Comparison of ENCODE assay signal across 25 mouse cellular contexts in genomic region chr19:34827916-34828635, GRCm38 (mm10). TPM values are rescaled to one million over a fixed set of nuclear protein-coding genes. Genes with fewer than 3 reads are reported as not detected.
DNase-seq lines count a peak whose midpoint lies in the region; ATAC-seq and TF ChIP-seq lines count a peak whose summit lies in the region.
"Had no signal": no experiment of that assay in that cellular context is flagged by ENCODE, and none has a peak within 500 bp of the region (broad histone marks: within the 10 kb centered on the region; RNA-seq: fewer than 3 reads in every experiment).

No protein-coding gene starts in this region.

- peaks cover 20% of the 10 kb centered on the region; the same call in 1 of the 2 replicates for H3K79me2 ChIP-seq in liver, adult 2 months (ENCODE audit: control insufficient read depth, insufficient read depth, low read length)

- H3K9ac ChIP-seq in liver, adult 2 months (ENCODE audit: low read depth, low read length): no peak overlapping the region
- H3K9ac ChIP-seq in liver, embryonic 12.5 days: no peak overlapping the region
- no peak overlapping the region for H3K9ac ChIP-seq in lung, postnatal 0 days (replicated peaks; ENCODE audit: low read depth)
- no peak overlapping the region for H3K9ac ChIP-seq in hindbrain, embryonic 12.5 days
- H3K9ac ChIP-seq: embryonic facial prominence, embryonic 13.5 days; embryonic facial prominence, embryonic 15.5 days; forebrain, embryonic 12.5 days had no signal

- DNase-seq in adrenal gland, postnatal 14 days: peak; percentile 29
- no peak for DNase-seq in adrenal gland, adult 2 months
- DNase-seq in liver, adult 2 months (ENCODE audit: extremely low read depth, low read depth, low spot score): peak; percentile 89
- peak; percentile 9 for DNase-seq in lung, postnatal 0 days (ENCODE audit: low spot score)
- DNase-seq in lung, postnatal 14 days: no peak
- DNase-seq: adrenal gland, adult 8-10 months; adrenal gland, postnatal 36 days; cerebellum, adult 11 months; cerebellum, adult 18-20 months; cerebellum, adult 8-10 months; cerebellum, adult 9-11 months; cerebellum, postnatal 14 days; cerebellum, postnatal 36 days; embryo, embryonic 11 days had no signal

- no peaks in the 10 kb centered on the region for H3K27me3 ChIP-seq in liver, adult 2 months (ENCODE audit: control insufficient read depth, insufficient read depth, low read length)
- H3K27me3 ChIP-seq in liver, embryonic 12.5 days (replicated peaks): no peaks in the 10 kb centered on the region
- H3K27me3 ChIP-seq in lung, postnatal 0 days (replicated peaks; ENCODE audit: insufficient read depth, low read length): no peaks in the 10 kb centered on the region
- H3K27me3 ChIP-seq in hindbrain, embryonic 12.5 days: no peaks in the 10 kb centered on the region
- H3K27me3 ChIP-seq: embryonic facial prominence, embryonic 13.5 days; embryonic facial prominence, embryonic 15.5 days; forebrain, embryonic 12.5 days had no signal

- TF ChIP-seq EP300 in lung, postnatal 0 days (IDR thresholded peaks at IDR 0.05): no peak

- no peak for ATAC-seq in liver, embryonic 12.5 days
- no peak for ATAC-seq in lung, postnatal 0 days
- ATAC-seq in hindbrain, embryonic 12.5 days (ENCODE audit: low FRiP score): no peak
- ATAC-seq: activated CD4-positive, CD25-positive, alpha-beta regulatory T cell, adult 4 months; forebrain, embryonic 14.5 days; forebrain, embryonic 16.5 days had no signal

- peak overlapping the region; percentile 82 for H3K27ac ChIP-seq in liver, adult 2 months (replicated peaks; ENCODE audit: insufficient read depth, low read depth, low read length)
- no peak overlapping the region for H3K27ac ChIP-seq in liver, embryonic 12.5 days
- no peak overlapping the region for H3K27ac ChIP-seq in lung, postnatal 0 days (ENCODE audit: low read length)
- H3K27ac ChIP-seq in brown adipose tissue, adult 24 weeks (replicated peaks; ENCODE audit: low read depth, low read length): peak overlapping the region; percentile 93
- no peak overlapping the region for H3K27ac ChIP-seq in hindbrain, embryonic 12.5 days
- H3K27ac ChIP-seq: embryonic facial prominence, embryonic 13.5 days; embryonic facial prominence, embryonic 15.5 days; forebrain, embryonic 10.5 days; forebrain, embryonic 12.5 days had no signal

- H3K4me2 ChIP-seq in liver, embryonic 12.5 days: no peak overlapping the region
- H3K4me2 ChIP-seq in lung, postnatal 0 days (replicated peaks; ENCODE audit: low read depth, low read length): no peak overlapping the region
- H3K4me2 ChIP-seq in hindbrain, embryonic 12.5 days (replicated peaks): no peak overlapping the region
- H3K4me2 ChIP-seq: embryonic facial prominence, embryonic 13.5 days; embryonic facial prominence, embryonic 15.5 days; forebrain, embryonic 12.5 days had no signal

- no peak for TF ChIP-seq POLR2A in liver, adult 2 months (IDR thresholded peaks at IDR 0.05; ENCODE audit: extremely low read depth, insufficient read depth, low read length)

- no peaks in the 10 kb centered on the region for H3K9me3 ChIP-seq in liver, embryonic 12.5 days (replicated peaks)
- H3K9me3 ChIP-seq in lung, postnatal 0 days (ENCODE audit: low read length): no peaks in the 10 kb centered on the region
- no peaks in the 10 kb centered on the region for H3K9me3 ChIP-seq in hindbrain, embryonic 12.5 days (replicated peaks)
- H3K9me3 ChIP-seq: embryonic facial prominence, embryonic 13.5 days; embryonic facial prominence, embryonic 15.5 days; forebrain, embryonic 10.5 days; forebrain, embryonic 12.5 days had no signal

- peaks cover 30% of the 10 kb centered on the region for H3K36me3 ChIP-seq in liver, adult 2 months (ENCODE audit: control insufficient read depth, insufficient read depth, low read length)
- peaks cover 12% of the 10 kb centered on the region for H3K36me3 ChIP-seq in liver, embryonic 12.5 days
- H3K36me3 ChIP-seq in lung, postnatal 0 days (ENCODE audit: insufficient read depth, low read length): no peaks in the 10 kb centered on the region
- H3K36me3 ChIP-seq in hindbrain, embryonic 12.5 days: no peaks in the 10 kb centered on the region
- H3K36me3 ChIP-seq: embryonic facial prominence, embryonic 15.5 days had no signal

- TF ChIP-seq CTCF in liver, adult 2 months (IDR thresholded peaks at IDR 0.05; ENCODE audit: low read depth, low read length): no peak
- TF ChIP-seq CTCF in lung, postnatal 0 days (IDR thresholded peaks at IDR 0.05): no peak

- WGBS in liver, adult 2 months: 22% methylated on average over 5 of the region's 5 CpGs
- 70% methylated on average over 5 of the region's 5 CpGs for WGBS in liver, embryonic 12.5 days (ENCODE audit: insufficient replicate concordance)
- WGBS in lung, postnatal 0 days: 71% methylated on average over 5 of the region's 5 CpGs
- WGBS in hindbrain, embryonic 12.5 days: 95% methylated on average over 5 of the region's 5 CpGs

- no peak overlapping the region for H3K4me3 ChIP-seq in liver, adult 2 months (ENCODE audit: insufficient read depth, low read depth, low read length)
- H3K4me3 ChIP-seq in liver, embryonic 12.5 days: no peak overlapping the region
- no peak overlapping the region for H3K4me3 ChIP-seq in lung, postnatal 0 days (ENCODE audit: low read depth, low read length)
- H3K4me3 ChIP-seq in brown adipose tissue, adult 24 weeks (ENCODE audit: insufficient read depth, low read depth, low read length): no peak overlapping the region
- no peak overlapping the region for H3K4me3 ChIP-seq in hindbrain, embryonic 12.5 days
- H3K4me3 ChIP-seq: embryonic facial prominence, embryonic 13.5 days; embryonic facial prominence, embryonic 15.5 days; erythroblast, embryonic 14.5 days; forebrain, embryonic 10.5 days; forebrain, embryonic 12.5 days had no signal

- peaks cover 25% of the 10 kb centered on the region for H3K4me1 ChIP-seq in liver, adult 2 months (ENCODE audit: control insufficient read depth, insufficient read depth, low read length)
- H3K4me1 ChIP-seq in liver, embryonic 12.5 days: peaks cover 13% of the 10 kb centered on the region
- H3K4me1 ChIP-seq in lung, postnatal 0 days (ENCODE audit: insufficient read depth, low read depth, low read length): no peaks in the 10 kb centered on the region
- H3K4me1 ChIP-seq in brown adipose tissue, adult 24 weeks (ENCODE audit: control insufficient read depth, insufficient read depth, insufficient read length, low read length): peaks cover 12% of the 10 kb centered on the region
- no peaks in the 10 kb centered on the region for H3K4me1 ChIP-seq in hindbrain, embryonic 12.5 days
- H3K4me1 ChIP-seq: embryonic facial prominence, embryonic 13.5 days; embryonic facial prominence, embryonic 15.5 days; forebrain, embryonic 12.5 days had no signal

RNA-seq across cellular contexts. Expression of gene Pank1, which starts 51.2 kb away (rescaled TPM):
- total RNA-seq in adrenal gland, postnatal 14 days (2021): 130 and 134 TPM in 2 replicates
- 10 to 100 TPM; 64.5 to 83.6 TPM for total RNA-seq in adrenal gland, adult 2 months (2021)
- polyA plus RNA-seq in adrenal gland, adult 2 months (2012; rRNA removed): 4.7 and 6.1 TPM in 2 replicates
- 196 and 259 TPM in 2 replicates for total RNA-seq in liver, adult 2 months (2014; rRNA removed)
- 14.1 and 18.8 TPM in 2 replicates for polyA plus RNA-seq in liver, adult 2 months (2012; rRNA removed)
- polyA plus RNA-seq in liver, embryonic 12.5 days (2016; fragmentation: Nextera tagmentation; extraction: Ambion mirVana): 6.5 and 6.7 TPM in 2 replicates
- 5.6 and 8.1 TPM in 2 replicates for polyA plus RNA-seq in lung, postnatal 0 days (2015; fragmentation: Nextera tagmentation; extraction: Ambion mirVana)
- polyA plus RNA-seq in brown adipose tissue, adult 24 weeks (2012; ENCODE audit: insufficient read depth, insufficient read length, missing spikeins): 200 and 231 TPM in 2 replicates
- 8.5 and 8.6 TPM in 2 replicates for polyA plus RNA-seq in hindbrain, embryonic 12.5 days (2016; fragmentation: Nextera tagmentation; extraction: Ambion mirVana)
- polyA plus RNA-seq: erythroblast, embryonic 14.5 days had no signal

Comparison
In these comparisons a context has a peak if more than half of its experiments do, and no peak if none do; other contexts are left out.
1. DNase-seq: peak in adrenal gland, postnatal 14 days (single experiment), liver, adult 2 months (single experiment) and lung, postnatal 0 days (single experiment); none in adrenal gland, adult 2 months (single experiment) and lung, postnatal 14 days (single experiment).
2. H3K27ac ChIP-seq: peak in liver, adult 2 months (single experiment) and brown adipose tissue, adult 24 weeks (single experiment); none in liver, embryonic 12.5 days (single experiment), lung, postnatal 0 days (single experiment) and hindbrain, embryonic 12.5 days (single experiment).
3. RNA of gene Pank1, which starts 51.2 kb away (polyA plus RNA-seq): 200 to 231 TPM in brown adipose tissue, adult 24 weeks; 14.1 to 18.8 TPM in liver, adult 2 months, 8.5 to 8.6 TPM in hindbrain, embryonic 12.5 days, 6.5 to 6.7 TPM in liver, embryonic 12.5 days, 5.6 to 8.1 TPM in lung, postnatal 0 days and 4.7 to 6.1 TPM in adrenal gland, adult 2 months; every median in the first group is over 10 times any median in the second.